Mouse (Mus musculus) right cerebral cortex, adult 18-20 months (tissue): Measurements from ENCODE around the gene Crispld2.

Experiments used
- DNase-seq: peaks from one replicate; pipeline ENCODE4 v3.0.0; 2022; ENCODE audit warnings: mixed read lengths

The Crispld2 gene

GRCm38 (mm10) chr8:120001712-120002111 is 9.5 kb downstream of the Crispld2 start:
- DNase-seq: no peak

DNA sequence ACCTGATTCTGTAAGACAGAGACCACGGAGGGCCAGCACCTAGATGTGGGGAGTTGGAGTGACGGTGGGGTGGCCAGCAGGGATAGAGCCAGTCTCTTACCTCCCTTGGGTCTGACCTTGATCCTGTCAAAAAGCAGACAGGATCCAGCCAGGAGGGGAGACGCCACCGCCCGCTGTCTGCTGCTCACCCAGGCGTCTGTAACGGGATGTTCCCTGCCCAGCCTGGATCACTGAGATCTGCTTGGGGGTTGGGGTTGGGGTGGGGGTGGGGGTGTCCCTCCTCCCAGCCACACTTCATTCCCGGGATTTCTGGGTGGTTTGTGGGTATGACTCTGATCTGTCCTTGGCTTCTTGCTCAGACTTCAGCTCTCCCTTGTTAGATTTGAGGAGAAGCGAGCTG is 10.1 kb downstream of the Crispld2 start:
- DNase-seq: no peak

DNA sequence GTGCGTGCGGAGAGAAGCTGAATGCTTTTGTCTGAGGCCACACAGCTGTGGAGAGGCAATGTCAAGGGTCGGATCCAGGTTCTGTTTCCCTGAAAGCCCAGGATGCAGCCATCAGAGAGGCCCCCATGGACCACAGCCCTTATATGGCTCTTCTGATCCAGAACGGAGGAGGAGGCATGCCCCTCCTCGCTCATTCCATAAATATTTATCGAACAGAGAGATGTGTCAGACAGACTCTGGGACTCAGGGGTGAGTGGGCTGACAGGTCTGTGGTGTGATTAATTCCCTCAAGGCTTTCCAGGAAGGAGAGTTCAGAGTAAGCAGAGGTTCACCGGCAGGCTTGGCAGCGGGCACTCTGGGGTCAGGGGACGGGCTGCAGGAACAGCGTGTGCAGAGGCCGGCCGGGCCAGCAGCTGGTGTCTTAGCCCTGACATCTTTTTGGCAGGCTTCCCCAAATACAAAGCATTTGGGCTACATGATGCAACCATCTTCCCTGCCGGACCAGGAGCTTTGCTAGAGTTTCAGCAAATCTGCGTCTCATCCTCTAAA is 12.0 kb downstream of the Crispld2 start:
- no peak for DNase-seq

GRCm38 (mm10) chr8:120004705-120005381 is 12.6 kb downstream of the Crispld2 start:
- DNase-seq: no peak

GRCm38 (mm10) chr8:120006645-120007160 is 14.5 kb downstream of the Crispld2 start:
- no peak for DNase-seq

- DNase-seq: no peak
Measured at GRCm38 (mm10) chr8:120007178-120007577, 14.9 kb downstream of the Crispld2 start.

DNA sequence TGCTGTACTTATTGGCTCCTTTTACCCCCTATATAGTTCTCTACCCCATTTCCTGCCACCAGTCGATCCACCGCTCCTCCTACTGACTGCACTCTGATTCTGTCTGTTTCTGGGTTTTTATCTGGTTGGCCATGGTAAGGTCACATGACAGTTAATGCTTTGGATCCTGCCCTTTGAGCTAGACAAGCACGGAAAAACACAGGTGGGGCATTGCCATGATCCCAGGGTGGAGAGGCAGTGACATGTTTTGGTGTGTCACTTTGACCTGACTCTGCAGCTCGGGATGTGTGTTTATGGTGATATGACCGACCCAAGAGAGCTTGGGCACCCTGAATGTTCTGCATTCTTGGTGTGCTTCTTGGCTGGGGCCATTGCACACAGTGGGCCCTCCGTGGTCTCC is 17.0 kb downstream of the Crispld2 start:
- DNase-seq: no peak

DNA sequence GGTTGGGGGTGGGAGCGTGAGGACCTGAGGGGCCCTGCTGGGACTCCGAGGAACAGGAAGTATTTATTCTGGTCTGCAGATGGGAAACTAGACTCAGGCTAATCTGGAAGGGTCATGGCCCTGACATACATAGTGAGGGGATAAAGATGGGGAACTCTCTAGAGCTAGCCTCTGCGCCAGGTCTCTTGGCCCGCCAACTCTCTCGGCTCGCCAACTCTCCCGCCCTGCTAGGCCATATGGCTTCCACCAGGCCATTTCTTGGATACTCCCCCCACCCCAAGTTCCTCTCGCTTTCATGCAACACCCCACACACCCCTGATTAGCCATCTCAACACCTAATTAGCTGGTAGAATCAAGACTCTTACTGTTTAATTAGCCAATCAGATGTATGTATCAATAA is 20.3 kb downstream of the Crispld2 start:
- DNase-seq: no peak

- DNase-seq: no peak
Measured at GRCm38 (mm10) chr8:120012927-120013326, 20.7 kb downstream of the Crispld2 start.

DNA sequence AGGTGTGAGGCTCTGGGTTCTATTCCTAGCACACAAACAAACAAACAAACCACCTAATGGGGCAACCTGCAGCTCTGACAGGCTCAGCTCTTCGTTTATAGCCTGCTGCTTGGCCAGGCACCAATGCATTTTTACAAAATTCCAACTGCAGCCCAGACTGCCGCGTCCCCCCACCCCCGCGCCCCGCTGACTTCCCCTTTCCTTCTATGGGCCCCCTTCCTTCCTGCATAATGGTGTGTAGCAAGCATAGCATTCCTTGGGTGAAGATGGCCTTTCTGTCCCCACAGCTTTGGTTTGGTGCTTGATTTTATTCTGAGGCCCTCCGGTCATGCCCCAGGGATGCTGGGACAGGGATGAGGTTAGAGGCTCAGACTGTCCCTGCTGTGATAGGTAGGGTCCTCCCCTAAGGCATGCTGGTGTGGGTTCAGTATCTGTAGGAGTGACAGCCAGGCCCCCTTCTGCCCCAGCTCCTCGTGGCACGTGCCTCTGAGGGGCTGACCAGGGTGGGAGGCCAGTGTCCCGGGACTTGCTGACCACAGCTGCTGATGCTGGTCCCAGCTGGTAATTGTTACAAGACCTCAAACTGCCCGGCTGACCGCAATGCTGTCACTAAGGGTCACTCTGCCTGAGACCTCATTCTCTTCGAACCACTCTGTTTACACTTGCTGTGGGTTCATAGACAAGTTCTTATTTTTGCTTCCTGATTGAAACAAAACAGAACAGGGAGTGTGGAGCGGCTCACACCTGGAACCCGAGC is 22.2 kb downstream of the Crispld2 start:
- no peak for DNase-seq

GRCm38 (mm10) chr8:120015916-120016315 is 23.7 kb downstream of the Crispld2 start:
- DNase-seq: no peak

DNA sequence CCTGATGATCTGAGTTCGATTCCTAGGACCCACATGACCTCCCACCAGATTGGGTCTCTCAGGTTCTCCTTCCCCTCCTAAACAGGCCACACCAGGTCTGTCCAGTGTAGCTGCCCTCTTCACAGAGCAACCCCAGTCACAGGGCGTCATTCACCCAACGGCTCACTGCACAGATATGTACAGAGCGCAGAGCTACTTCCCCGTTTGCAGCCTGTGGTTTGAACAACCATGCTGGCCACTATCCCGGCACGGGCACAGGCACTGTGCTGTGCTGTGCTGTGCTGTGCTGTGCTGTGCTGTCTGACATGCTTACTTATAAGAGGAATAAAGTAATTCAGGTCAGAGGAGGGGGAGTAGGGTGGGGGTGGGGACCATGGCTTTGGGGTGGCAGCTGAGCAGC is 24.2 kb downstream of the Crispld2 start:
- DNase-seq: no peak

DNA sequence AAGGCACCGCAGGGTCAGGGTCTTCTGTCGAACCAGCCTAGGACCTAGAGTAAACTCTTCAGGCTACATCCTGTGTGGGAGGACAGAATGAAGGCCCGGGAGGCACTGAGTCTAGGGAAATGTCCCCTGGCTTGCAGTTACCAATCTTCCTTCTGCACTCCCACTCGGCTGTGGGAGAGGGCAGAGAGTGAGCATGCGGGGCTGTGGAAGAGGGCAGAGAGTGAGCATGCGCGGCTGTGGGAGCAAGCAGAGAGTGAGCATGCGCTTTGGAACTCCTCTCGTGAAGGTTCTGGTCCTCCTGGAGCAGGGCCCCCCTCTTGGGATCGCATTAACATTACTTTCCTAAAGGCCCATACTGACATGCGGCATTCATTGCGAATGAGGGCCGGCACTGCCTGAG is 25.1 kb downstream of the Crispld2 start:
- no peak for DNase-seq

DNA sequence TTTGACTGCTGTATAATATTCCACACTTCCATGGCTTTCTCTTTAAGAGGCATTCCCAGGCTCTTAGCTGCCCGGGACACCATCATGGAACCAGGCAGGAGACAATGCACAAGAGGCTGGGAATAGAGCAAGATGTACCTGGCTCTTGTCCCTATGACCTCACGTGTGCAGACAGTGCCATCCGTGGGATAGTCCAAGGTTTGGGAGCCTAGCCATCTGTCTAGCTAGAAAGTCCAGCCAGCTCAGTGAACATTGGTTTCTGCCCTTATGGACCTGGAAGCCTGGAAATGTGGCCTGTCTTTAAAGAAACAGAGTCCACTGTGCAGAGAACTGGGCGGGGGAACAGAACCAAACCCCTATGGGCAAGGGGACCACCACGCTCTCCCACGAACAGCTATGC is 25.5 kb downstream of the Crispld2 start:
- no peak for DNase-seq

GRCm38 (mm10) chr8:120018379-120018778 is 26.1 kb downstream of the Crispld2 start:
- no peak for DNase-seq

- no peak for DNase-seq
Measured at GRCm38 (mm10) chr8:120019297-120019696, 27.1 kb downstream of the Crispld2 start.

GRCm38 (mm10) chr8:120020298-120020697 is 28.1 kb downstream of the Crispld2 start:
- no peak for DNase-seq

DNA sequence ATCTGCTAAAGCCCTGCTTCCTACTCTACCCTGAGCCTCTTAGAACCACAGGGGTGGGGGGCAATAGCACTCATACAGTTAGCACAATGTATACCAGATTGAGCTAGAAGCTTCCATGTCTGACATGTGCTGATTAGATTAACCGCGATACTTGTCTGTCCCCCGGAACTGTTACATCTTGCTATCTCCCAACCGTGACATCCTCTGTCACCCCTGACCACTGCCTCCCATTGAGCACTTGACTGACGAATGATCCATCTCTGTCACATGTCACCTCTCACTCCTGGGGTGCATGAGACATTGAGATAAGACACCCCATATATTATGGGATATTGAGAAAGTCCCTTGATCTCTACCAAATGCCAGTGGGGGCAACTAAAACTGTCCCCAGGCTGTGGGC is 34.0 kb downstream of the Crispld2 start:
- DNase-seq: no peak

DNA sequence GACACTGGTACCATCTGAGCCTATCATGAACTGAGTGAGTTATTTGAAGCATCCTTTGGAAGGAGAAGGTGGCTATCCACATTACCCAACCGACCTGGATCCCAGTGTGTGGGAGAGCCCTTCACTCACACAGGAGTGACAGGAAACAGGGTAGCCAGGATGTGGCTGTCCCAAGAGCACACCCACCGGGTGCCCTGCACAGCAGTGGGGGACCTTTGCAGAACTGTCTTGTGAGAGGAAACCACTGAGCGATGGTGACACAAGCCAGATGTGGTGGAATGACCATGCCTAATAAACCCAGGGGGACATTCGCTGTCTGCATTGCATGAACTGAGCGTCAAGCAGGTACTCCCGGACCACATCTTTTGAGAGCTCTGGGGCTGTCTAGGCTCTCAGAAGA is 34.8 kb downstream of the Crispld2 start:
- no peak for DNase-seq

DNA sequence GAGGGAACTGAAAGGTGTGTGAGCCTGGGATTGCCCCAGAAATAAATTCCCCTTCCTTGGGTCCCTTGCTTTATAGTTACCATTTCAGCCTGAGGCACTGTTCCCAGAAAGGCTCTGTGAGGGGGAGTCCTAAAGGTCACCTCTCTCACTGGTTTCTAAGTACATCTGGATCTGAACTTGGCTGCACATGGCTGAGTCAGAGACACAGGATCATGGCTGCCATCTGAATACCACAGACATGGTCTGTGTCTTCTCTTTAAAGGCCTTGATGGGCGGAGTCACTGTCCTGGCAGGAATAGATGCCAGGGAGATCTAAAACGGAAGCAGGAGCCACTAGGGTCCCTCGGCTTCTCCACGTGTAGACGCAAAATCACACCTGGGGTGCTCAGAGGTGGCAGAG is 38.2 kb downstream of the Crispld2 start:
- DNase-seq: no peak

DNA sequence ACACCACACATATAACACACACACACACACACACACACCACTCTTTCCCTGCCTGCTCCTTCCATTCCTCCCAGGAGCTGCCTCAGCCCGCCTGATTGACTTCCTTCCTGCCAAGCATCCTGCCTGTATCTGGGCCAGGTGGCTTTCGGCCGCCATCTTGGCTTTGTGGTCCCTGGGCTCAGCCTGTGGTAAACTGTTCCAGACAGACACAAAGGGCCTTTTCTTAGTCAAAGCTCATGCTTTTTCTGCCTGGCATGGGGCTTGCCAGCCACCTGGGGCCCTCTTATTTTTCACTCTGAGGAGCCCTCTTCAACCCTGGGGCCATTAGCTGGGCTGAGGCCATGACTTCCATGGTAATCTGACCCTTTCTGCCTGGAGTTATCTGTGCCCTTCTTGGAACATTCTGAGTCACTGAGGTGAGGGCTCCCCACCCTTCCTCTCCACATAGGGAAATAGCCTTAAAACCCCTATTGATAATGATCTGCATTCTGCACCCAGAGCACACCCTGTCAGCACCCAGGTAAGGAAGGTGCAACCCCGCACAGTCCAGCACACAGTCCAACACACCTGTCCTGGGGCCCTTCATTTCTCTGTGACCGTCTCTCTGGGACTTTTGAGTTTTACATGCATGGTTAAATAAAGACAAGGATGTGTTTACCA is 40.4 kb downstream of the Crispld2 start:
- DNase-seq: no peak

DNA sequence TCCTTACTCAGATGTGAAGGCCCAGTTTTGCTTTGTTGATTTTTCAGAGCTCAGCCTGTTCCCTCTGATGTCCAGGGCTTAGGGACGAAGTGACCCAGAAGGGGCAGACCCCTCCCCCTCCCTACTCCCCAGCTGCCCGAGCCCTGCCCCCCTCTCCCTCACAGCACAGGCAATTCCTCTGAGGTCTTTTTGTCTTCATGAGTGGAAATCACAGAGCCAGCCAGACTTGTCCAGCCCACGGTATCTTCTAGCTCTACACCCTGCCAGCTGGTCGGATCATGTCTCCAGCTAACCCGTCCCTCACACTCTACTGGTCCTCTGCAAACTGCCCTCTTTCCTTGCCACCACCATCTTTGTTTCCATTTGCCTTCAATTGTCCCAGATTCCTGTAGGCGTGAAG is 42.2 kb downstream of the Crispld2 start:
- DNase-seq: peak; percentile 36

- DNase-seq: no peak
Measured at GRCm38 (mm10) chr8:120036111-120036510, 43.9 kb downstream of the Crispld2 start.

DNA sequence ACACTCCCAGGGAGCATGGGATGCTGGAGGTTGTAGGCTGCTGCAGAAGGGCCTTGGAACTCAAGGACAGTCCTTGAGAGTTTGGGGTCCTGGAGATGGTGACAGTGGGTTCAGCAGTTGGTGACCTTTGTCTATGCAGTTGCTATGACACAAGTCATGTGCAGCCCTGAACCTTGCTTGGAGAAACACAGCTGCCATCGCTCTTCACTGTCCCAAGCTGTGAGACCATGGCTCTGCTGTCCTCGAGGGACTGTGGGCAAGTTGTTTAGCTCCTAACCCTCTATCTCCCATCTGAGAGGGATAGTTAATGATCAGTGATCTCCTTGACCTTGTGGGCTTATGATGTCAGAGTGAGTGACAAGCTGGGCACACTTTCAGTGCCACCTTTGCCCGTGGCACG is 44.3 kb downstream of the Crispld2 start:
- no peak for DNase-seq
